Mouse (Mus musculus) brain, embryonic 14.5 days (tissue): ENCODE measurements at regions not wholly inside any gene's neighbourhood (a gene's known extent, or its start where the extent isn't known, plus 50 kb on each side); places are given as distances from the start of the nearest gene placed in this dataset.

Experiments used
- CTCF ChIP-seq: fragments of 200-500 bp; IDR thresholded peaks from 2 replicates; pipeline ENCODE4 v1.5.1; 2012; ENCODE audit warnings: inconsistent platforms, mild to moderate bottlenecking, moderate library complexity, borderline replicate concordance; ENCODE audit not compliant: insufficient read depth, insufficient read length; ENCODE audit errors: extremely low read depth
- POLR2A ChIP-seq: fragments of 200-500 bp; IDR thresholded peaks from 2 replicates; pipeline ENCODE4 v1.6.1; 2012; ENCODE audit warnings: mild to moderate bottlenecking, inconsistent platforms, borderline replicate concordance; ENCODE audit not compliant: poor library complexity, insufficient read depth, insufficient read length, severe bottlenecking; ENCODE audit errors: extremely low read depth

DNA sequence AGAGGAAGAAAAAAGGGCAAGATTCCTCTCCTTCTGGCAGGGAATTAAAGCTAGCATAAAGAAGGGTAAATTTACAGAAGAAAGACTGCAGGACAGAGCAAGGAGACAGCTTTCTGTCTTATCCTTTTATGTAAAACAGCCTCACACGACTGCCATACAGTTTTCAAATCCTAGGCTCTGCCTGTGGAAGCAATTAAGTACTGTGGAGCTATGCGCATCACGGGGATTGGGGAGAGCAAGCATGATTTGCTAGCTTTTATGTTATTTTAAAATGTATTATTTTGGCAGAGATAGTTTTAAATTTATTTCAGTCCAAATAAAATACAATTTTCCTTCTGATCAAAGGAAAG, 74.2 kb upstream of the Slc39a10 start:
- TF ChIP-seq CTCF (no peak), POLR2A (no peak)
